Mouse (Mus musculus) small intestine, adult 2 months (tissue): Measurements from ENCODE around the gene Coq8b. TPM values are rescaled to one million over a fixed set of nuclear protein-coding genes. Genes with fewer than 3 reads are reported as not detected.

Source experiments
- H3K27ac ChIP-seq: fragments of 200-500 bp; 2 replicates; pipeline ENCODE4 v1.5.1; 2012; ENCODE audit warnings: low read depth, low read length, control low read depth, inconsistent platforms; ENCODE audit not compliant: insufficient read depth
- H3K27me3 ChIP-seq: fragments of 200-500 bp; 2 replicates; pipeline ENCODE4 v1.6.1; 2012; ENCODE audit warnings: mild to moderate bottlenecking, moderate library complexity, low read length, inconsistent platforms; ENCODE audit not compliant: control insufficient read depth, insufficient read depth
- H3K36me3 ChIP-seq: fragments of 200-500 bp; 2 replicates; pipeline ENCODE4 v1.6.1; 2012; ENCODE audit warnings: mild to moderate bottlenecking, low read length, control low read depth, inconsistent platforms; ENCODE audit not compliant: control insufficient read depth, insufficient read depth
- H3K4me1 ChIP-seq: fragments of 200-500 bp; 2 replicates; pipeline ENCODE4 v1.6.1; 2012; ENCODE audit warnings: low read length, inconsistent platforms, mixed read lengths; ENCODE audit not compliant: control insufficient read depth, insufficient read depth, insufficient read length
- H3K4me3 ChIP-seq: fragments of 200-500 bp; 2 replicates; pipeline ENCODE4 v1.5.1; 2012; ENCODE audit warnings: low read depth, mild to moderate bottlenecking, control low read depth, inconsistent platforms, low read length, moderate library complexity
- CTCF ChIP-seq: fragments of 200-500 bp; IDR thresholded peaks from 2 replicates; pipeline ENCODE4 v1.5.1; 2012; ENCODE audit warnings: low read depth, mild to moderate bottlenecking, control low read depth, inconsistent platforms, low read length, moderate library complexity, mixed read lengths; ENCODE audit not compliant: insufficient replicate concordance, insufficient read length; ENCODE audit errors: extremely low read depth
- POLR2A ChIP-seq: fragments of 200-500 bp; IDR thresholded peaks from 2 replicates; pipeline ENCODE4 v1.6.1; 2012; ENCODE audit warnings: low read depth, mild to moderate bottlenecking, control low read depth, inconsistent platforms, low read length, moderate library complexity
- WGBS: fragments of 180-500 bp; shearing (Covaris S2); methylation state at CpG from one replicate; pipeline ENCODE4 v1.1.7; 2018; 5-methylcytosine and 5-hydroxymethylcytosine counted together
- polyA plus RNA-seq: library from polyadenylated mRNA; depleted of rRNA; stranded (reverse); fragments of >200 nt; gene quantifications from 2 replicates; pipeline ENCODE4 v1.2.3, GENCODE M21; 2012

Coq8b gene
- polyA plus RNA-seq, 1 experiment = 60.7 TPM

GRCm38 (mm10) chr7:27257852-27258204 is 25.0 kb downstream of the Coq8b start:
- Histone ChIP-seq H3K27me3 (no peaks in the 10 kb centered on the region), H3K4me3 (peak overlapping the region; percentile 69), H3K4me1 (peaks cover 18% of the 10 kb centered on the region), H3K36me3 (no peaks in the 10 kb centered on the region; the same call in 1 of the 2 replicates), H3K27ac (peak overlapping the region; percentile 70)
- TF ChIP-seq POLR2A (no peak), CTCF (no peak)
- 19% methylated on average over 6 of the region's 6 CpGs for WGBS

GRCm38 (mm10) chr7:27258205-27258899 is 25.5 kb downstream of the Coq8b start, which contains the start of gene Numbl:
Gene Numbl, plus strand, starts transcription at chr7:27258433.
- 1% methylated on average over 45 of the region's 47 CpGs for WGBS
- Histone ChIP-seq H3K36me3 (no peaks in the 10 kb centered on the region; the same call in 1 of the 2 replicates), H3K4me3 (peak within 1 kb of the TSS; percentile 69), H3K4me1 (peaks cover 18% of the 10 kb centered on the region), H3K27me3 (no peaks in the 10 kb centered on the region), H3K27ac (peak within 1 kb of the TSS; percentile 70)
- peak; percentile 10; the same call in 1 of the 2 replicates for TF ChIP-seq POLR2A
- no peak for TF ChIP-seq CTCF

GRCm38 (mm10) chr7:27259271-27259721 is 26.5 kb downstream of the Coq8b start:
- peaks cover 18% of the 10 kb centered on the region for H3K4me1 ChIP-seq
- TF ChIP-seq POLR2A = no peak
- no peak for TF ChIP-seq CTCF
- no peaks in the 10 kb centered on the region for H3K27me3 ChIP-seq
- H3K36me3 ChIP-seq = no peaks in the 10 kb centered on the region; the same call in 1 of the 2 replicates
- H3K4me3 ChIP-seq = peak overlapping the region; percentile 69
- WGBS = 30% methylated on average over 9 of the region's 9 CpGs
- H3K27ac ChIP-seq = no peak overlapping the region

- Histone ChIP-seq H3K4me3 (peak overlapping the region; percentile 69), H3K4me1 (peaks cover 18% of the 10 kb centered on the region), H3K27ac (no peak overlapping the region), H3K36me3 (no peaks in the 10 kb centered on the region), H3K27me3 (no peaks in the 10 kb centered on the region)
- TF ChIP-seq CTCF (no peak), POLR2A (no peak)
- WGBS = 39% methylated on average over 5 of the region's 5 CpGs
Observed at GRCm38 (mm10) chr7:27259771-27260170, 26.9 kb downstream of the Coq8b start.

- no peak for TF ChIP-seq CTCF
- no peak for TF ChIP-seq POLR2A
- Histone ChIP-seq H3K4me1 (peaks cover 17% of the 10 kb centered on the region), H3K27ac (no peak overlapping the region), H3K36me3 (no peaks in the 10 kb centered on the region), H3K4me3 (no peak overlapping the region), H3K27me3 (no peaks in the 10 kb centered on the region)
- WGBS = 69% methylated on average over 7 of the region's 7 CpGs
Observed at GRCm38 (mm10) chr7:27260856-27261255, 28.0 kb downstream of the Coq8b start.

- TF ChIP-seq CTCF (no peak), POLR2A (no peak)
- no peaks in the 10 kb centered on the region for H3K27me3 ChIP-seq
- H3K4me1 ChIP-seq = peaks cover 15% of the 10 kb centered on the region
- no peaks in the 10 kb centered on the region for H3K36me3 ChIP-seq
- no peak overlapping the region for H3K27ac ChIP-seq
- 71% methylated on average over 6 of the region's 6 CpGs for WGBS
- no peak overlapping the region for H3K4me3 ChIP-seq
Observed at GRCm38 (mm10) chr7:27261888-27262287, 29.1 kb downstream of the Coq8b start.

- 91% methylated on average over 12 of the region's 12 CpGs for WGBS
- H3K4me1 ChIP-seq = peaks cover 4% of the 10 kb centered on the region; the same call in 1 of the 2 replicates
- no peak overlapping the region for H3K4me3 ChIP-seq
- TF ChIP-seq POLR2A (no peak), CTCF (no peak)
- no peaks in the 10 kb centered on the region for H3K27me3 ChIP-seq
- no peak overlapping the region for H3K27ac ChIP-seq
- H3K36me3 ChIP-seq = no peaks in the 10 kb centered on the region
Observed at GRCm38 (mm10) chr7:27264761-27265160, 31.9 kb downstream of the Coq8b start.
